Mouse (Mus musculus): ENCODE data around the gene Ndufs2.

DNA sequence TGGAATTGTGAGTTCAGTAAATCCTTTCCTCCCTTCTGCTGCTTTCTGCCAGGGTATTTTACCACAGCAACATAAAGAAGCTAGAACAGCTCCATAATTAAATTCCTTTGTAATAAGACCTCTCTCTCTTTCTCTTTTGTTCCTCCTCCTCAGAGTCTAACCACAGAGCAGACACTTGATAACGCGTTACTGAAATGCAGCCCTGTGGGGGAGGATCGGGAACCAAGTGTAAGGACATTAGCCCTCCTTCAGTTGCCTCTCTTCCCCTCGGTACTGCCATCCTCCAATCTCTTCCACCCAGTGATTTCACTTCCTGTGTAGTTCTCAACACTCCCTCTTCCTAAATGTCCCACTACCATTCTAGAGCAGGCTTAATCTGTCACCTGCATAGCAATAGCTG, 41.8 kb downstream of the Ndufs2 start:
- TF ChIP-seq CTCF (IDR thresholded peaks at IDR 0.05) = no peak
- no peak for TF ChIP-seq EP300 (IDR thresholded peaks at IDR 0.05)
